Mouse (Mus musculus) splenic B cell, adult 2 months (primary cell): Measurements from ENCODE around the gene Gm6034.
"Not testable (repeated sequence)": the region's sequence is repeated elsewhere in the genome, so short reads cannot be mapped to it uniquely, and the experiment has no call there.

Experiments used
- DNase-seq: peaks from one replicate; pipeline ENCODE4 v3.0.0-alpha.2; 2011; ENCODE audit warnings: low read depth, low spot score
- H3K27me3 ChIP-seq: 2 replicates; pipeline ENCODE4 v1.6.1; 2012; ENCODE audit warnings: mild to moderate bottlenecking, low read length, moderate library complexity, mixed read lengths; ENCODE audit not compliant: control insufficient read depth, poor library complexity, insufficient read depth, severe bottlenecking
- H3K36me3 ChIP-seq: 2 replicates; pipeline ENCODE4 v1.6.1; 2012; ENCODE audit warnings: mild to moderate bottlenecking, low read length, moderate library complexity, mixed read lengths; ENCODE audit not compliant: control insufficient read depth, poor library complexity, insufficient read depth, severe bottlenecking

Gene Gm6034

DNA sequence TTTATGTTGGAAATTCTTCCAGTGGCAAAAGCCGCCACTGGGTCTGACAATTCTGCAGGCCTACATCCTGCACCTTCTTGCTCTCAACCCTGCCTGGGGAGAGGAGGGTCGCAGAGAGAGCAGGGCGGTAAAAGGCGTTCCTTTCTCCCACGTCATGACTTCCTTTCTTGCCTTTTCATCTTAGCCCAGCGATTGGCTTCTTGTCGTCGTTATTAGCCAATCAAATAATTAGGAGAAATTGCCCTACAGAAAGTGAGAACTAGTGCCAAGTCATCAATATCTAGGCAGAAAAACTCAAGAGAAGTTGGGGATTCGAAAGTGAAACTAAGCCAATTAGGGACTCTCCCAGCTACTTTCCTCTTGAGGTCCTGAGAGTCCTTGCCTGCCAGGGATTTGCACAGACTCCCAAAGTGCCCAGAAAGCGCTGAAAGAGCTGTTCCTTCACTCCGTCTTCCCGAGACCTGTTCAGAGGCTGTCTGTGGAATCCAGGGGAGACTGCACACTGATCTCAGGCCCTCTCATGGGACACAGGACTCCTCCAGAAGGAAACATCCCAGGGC, at the start of gene Gm6034, which contains the start of gene H2-T22:
Gene Gm6034, plus strand, starts transcription at position 352 of the 560 bp plus-strand sequence.
Gene H2-T22, minus strand, starts transcription at position 138 of the 560 bp plus-strand sequence.
- H3K36me3 ChIP-seq, H3K27me3 ChIP-seq: not testable (repeated sequence)
- peak; percentile 95 for DNase-seq

DNA sequence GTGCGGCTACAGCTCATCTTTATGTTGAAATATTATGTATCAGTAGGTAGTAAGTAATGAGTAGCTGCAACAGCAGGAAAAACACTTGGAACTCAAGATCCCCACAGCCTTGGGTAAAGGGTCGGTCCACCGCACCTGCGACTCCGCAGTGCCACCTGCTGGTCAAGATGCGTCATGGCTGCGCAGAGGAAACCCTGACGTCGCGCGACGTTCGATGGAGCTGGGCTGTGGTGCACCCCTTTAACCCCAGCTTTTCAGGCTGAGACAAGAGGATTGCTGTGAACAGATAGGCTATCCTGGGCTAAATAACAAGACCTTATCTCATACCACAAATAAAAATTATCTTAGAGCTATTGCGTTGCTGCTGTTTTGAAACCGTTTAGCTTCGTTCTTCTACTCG, 49.1 kb upstream of the Gm6034 start:
- no peaks in the 10 kb centered on the region for H3K27me3 ChIP-seq
- H3K36me3 ChIP-seq: peaks cover 1% of the 10 kb centered on the region; the same call in 1 of the 2 replicates
- DNase-seq: peak; percentile 93

DNA sequence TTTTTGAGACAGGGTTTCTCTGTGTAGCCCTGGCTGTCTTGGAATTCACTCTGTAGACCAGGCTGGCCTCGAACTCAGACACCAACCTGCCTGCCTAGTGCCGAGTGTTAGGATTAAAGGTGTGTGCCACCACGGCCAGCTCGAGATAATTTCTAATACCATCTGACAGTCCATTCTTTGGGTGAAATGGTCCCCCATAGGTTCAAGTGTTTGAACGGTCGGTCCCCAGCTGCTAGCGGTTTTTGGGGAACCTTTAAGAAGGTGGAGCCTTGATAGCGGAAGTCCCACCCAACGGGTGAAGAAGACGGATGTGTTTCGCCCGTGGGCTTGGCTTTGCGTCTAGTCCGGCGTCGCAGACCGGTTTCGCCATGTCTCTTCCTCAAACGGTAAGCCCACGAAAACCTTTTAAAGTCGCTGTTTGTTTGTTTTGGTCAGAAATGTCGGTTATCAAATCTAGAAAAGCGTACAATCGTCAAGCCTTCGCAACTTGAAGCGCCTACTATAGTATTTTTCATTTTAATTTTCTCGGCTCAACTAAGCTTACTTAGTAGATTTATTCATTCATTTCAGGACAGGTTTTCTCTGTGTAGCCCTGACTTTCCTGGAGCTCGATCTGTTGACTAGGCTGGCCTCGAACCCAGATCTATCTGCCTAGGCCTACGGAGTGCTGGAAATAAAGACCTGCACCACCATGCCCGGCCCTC, 48.4 kb upstream of the Gm6034 start:
- no peaks in the 10 kb centered on the region for H3K36me3 ChIP-seq
- peak; percentile 93 for DNase-seq
- H3K27me3 ChIP-seq: no peaks in the 10 kb centered on the region

DNA sequence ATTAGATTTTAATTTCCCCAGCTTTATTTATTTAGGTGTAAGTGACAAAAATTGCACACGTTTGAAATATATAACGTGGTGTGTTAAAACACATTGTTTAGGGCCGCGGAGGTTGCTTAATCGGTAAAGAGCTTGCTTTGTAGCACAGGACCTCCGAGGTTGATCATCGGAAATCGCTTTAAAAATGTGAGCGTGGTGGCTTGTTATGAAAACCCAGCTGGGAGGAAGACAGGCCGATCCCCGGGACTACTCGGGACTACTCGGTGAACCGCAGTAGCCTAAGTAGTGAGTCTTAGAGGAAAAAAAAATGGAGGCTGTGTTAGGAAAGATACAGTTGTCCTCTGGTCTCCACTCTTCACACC, 47.9 kb upstream of the Gm6034 start:
- DNase-seq: no peak
- no peaks in the 10 kb centered on the region for H3K27me3 ChIP-seq
- H3K36me3 ChIP-seq: no peaks in the 10 kb centered on the region

GRCm38 (mm10) chr17:35996949-35997348, 45.8 kb upstream of the Gm6034 start:
- Histone ChIP-seq H3K36me3 (no peaks in the 10 kb centered on the region), H3K27me3 (no peaks in the 10 kb centered on the region)
- peak; percentile 99 for DNase-seq

DNA sequence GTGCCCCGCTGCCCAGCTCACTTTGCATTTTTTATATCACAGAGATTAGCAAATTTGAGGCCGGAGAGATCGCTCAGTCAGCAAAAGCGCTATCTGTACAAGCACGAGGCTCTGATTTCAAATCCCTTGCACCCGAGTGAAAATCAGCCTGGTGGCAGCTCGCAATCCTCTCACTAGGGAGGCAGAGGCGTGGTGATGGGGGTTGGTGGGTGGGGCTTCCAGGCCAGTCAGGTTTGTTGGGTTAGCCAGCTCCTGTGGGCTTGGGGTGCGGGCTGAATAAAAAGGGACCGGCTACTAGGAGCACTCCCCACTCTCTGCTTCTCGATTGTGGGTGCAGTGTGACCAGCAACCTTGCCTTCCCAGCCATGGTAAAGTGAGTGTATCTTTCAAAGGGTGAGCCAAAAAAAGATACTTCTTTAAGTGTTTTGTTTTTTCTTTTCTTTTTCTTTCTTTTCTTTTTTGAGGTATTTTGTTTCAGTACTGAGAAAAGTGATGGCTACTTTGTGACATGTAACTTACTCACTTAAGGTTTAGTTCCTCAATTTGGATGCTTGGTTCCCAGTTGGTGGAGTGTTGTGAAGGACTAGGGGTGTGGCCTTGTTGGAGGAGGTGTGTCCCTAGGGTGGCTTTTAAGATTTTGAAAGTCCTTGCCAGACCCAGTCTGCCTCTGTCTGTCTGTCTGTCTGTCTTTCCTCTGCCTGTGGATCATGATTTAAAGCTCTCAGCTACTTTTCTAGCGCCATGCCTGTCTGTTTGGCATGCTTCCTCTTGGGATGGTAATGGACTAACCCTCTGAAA, 44.8 kb upstream of the Gm6034 start:
- DNase-seq: peak; percentile 90
- H3K27me3 ChIP-seq: no peaks in the 10 kb centered on the region
- H3K36me3 ChIP-seq: no peaks in the 10 kb centered on the region

GRCm38 (mm10) chr17:35998545-35999305, 44.0 kb upstream of the Gm6034 start:
- no peaks in the 10 kb centered on the region for H3K27me3 ChIP-seq
- H3K36me3 ChIP-seq: no peaks in the 10 kb centered on the region
- DNase-seq: peak; percentile 65

GRCm38 (mm10) chr17:35999356-35999755, 43.4 kb upstream of the Gm6034 start:
- Histone ChIP-seq H3K27me3 (no peaks in the 10 kb centered on the region), H3K36me3 (no peaks in the 10 kb centered on the region)
- peak; percentile 85 for DNase-seq

DNA sequence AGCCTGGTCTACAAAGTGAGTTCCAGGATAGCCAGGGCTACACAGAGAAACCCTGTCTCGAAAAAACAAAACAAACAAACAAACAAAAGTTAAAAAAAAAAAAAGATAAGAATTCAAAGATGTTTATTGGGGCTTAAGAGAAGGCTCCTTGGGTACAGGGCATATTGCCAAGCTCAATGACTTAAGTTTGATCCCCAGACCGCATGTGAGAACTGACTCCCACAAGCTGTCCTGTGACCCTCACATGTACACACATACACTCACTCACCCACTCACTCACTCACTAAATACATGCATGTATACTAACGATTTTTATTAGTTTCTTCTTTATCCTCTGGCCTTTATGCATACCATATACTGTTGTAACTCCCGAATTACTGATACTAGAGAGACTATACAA, 42.4 kb upstream of the Gm6034 start:
- peak; percentile 31 for DNase-seq
- Histone ChIP-seq H3K36me3 (no peaks in the 10 kb centered on the region), H3K27me3 (no peaks in the 10 kb centered on the region)

DNA sequence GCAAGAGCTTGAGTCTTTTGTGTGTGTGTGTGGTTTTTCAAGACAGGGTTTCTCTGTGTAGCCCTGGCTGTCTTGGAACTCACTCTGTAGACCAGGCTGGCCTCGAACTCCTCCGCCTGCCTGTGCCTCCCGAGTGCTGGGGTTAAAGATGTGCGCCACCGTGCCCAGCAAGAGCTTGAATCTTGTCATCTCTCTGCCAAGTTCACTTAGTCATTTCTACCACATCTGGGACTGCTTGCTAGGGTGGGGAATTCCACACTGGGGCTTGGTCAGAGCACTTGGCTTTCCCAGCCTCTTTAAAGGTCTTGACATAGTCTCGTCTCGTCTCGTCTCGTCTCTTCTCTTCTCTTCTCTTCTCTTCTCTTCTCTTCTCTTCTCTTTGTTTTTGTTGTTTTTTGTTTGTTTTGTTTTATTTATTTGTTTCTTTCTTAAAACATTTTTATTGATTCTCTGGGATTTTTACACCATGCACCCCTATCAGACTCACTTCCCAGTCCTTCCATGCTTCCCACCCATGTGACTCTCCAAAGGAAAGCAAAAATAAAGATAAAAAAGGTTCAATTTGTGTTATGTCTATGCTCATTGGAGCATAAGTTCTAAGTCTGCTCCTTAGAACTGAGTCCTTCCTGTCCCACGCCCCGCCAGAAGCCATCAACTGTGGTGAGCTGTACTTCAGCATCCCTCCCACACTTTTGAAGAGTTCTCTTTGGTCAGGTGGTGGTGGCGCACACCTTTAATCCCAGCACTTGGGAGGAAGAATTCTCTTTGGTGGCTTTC, 41.5 kb upstream of the Gm6034 start:
- Histone ChIP-seq H3K27me3 (no peaks in the 10 kb centered on the region), H3K36me3 (no peaks in the 10 kb centered on the region)
- DNase-seq: peak; percentile 51

- H3K27me3 ChIP-seq: no peaks in the 10 kb centered on the region
- peak; percentile 20 for DNase-seq
- H3K36me3 ChIP-seq: no peaks in the 10 kb centered on the region
Measured at GRCm38 (mm10) chr17:36001966-36002365, 40.8 kb upstream of the Gm6034 start.

- Histone ChIP-seq H3K27me3 (no peaks in the 10 kb centered on the region), H3K36me3 (no peaks in the 10 kb centered on the region)
- DNase-seq: no peak
Measured at GRCm38 (mm10) chr17:36003331-36003730, 39.4 kb upstream of the Gm6034 start.

- not testable (repeated sequence) for H3K36me3 ChIP-seq, H3K27me3 ChIP-seq, DNase-seq
Measured at GRCm38 (mm10) chr17:36004409-36004808, 38.4 kb upstream of the Gm6034 start.

GRCm38 (mm10) chr17:36014977-36015376, 27.8 kb upstream of the Gm6034 start:
- Histone ChIP-seq H3K27me3 (no peaks in the 10 kb centered on the region), H3K36me3 (peaks cover 21% of the 10 kb centered on the region)
- no peak for DNase-seq
